Mouse (Mus musculus) neural tube, embryonic 13.5 days (tissue): Measurements from ENCODE around the gene Spred1. TPM values are rescaled to one million over a fixed set of nuclear protein-coding genes. Genes with fewer than 3 reads are reported as not detected.
A peak's percentile ranks its signal among the peaks of the same experiment; 100 is the strongest.

Source experiments
- ATAC-seq: fragments of 200-750 bp; cut with Nextera tagmentation; 2 replicates; pipeline ENCODE4 v1.8.0; 2017; ENCODE audit warnings: low read depth, mild to moderate bottlenecking, moderate TSS enrichment, moderate library complexity
- H3K27ac ChIP-seq: fragments of 300-500 bp; sonication (generic); replicated peaks from 2 replicates; pipeline ENCODE4 v1.5.1; 2015; ENCODE audit warnings: moderate library complexity, mild to moderate bottlenecking, inconsistent platforms
- H3K27me3 ChIP-seq: fragments of 300-500 bp; sonication (generic); 2 replicates; pipeline ENCODE4 v1.6.1; 2015; ENCODE audit warnings: mild to moderate bottlenecking, inconsistent platforms
- H3K36me3 ChIP-seq: fragments of 300-500 bp; sonication (generic); 2 replicates; pipeline ENCODE4 v1.6.1; 2015; ENCODE audit warnings: mild to moderate bottlenecking, inconsistent platforms
- H3K4me1 ChIP-seq: fragments of 300-500 bp; sonication (generic); replicated peaks from 2 replicates; pipeline ENCODE4 v1.6.1; 2015; ENCODE audit warnings: inconsistent platforms
- H3K4me2 ChIP-seq: fragments of 300-500 bp; sonication (generic); 2 replicates; pipeline ENCODE4 v1.6.1; 2015; ENCODE audit warnings: inconsistent platforms, mild to moderate bottlenecking, moderate library complexity
- H3K4me3 ChIP-seq: fragments of 300-500 bp; sonication (generic); 2 replicates; pipeline ENCODE4 v1.5.1; 2015; ENCODE audit warnings: mild to moderate bottlenecking, inconsistent platforms
- H3K9ac ChIP-seq: fragments of 300-500 bp; sonication (generic); 2 replicates; pipeline ENCODE4 v1.6.1; 2015; ENCODE audit warnings: moderate library complexity, mild to moderate bottlenecking, inconsistent platforms
- H3K9me3 ChIP-seq: fragments of 300-500 bp; sonication (generic); 2 replicates; pipeline ENCODE4 v1.6.1; 2016; ENCODE audit warnings: inconsistent platforms
- WGBS: fragments of 180-500 bp; shearing (Covaris S2); methylation state at CpG from one replicate; pipeline ENCODE4 v1.1.7; 2015; 5-methylcytosine and 5-hydroxymethylcytosine counted together
- microRNA counts: library from miRNA; unstranded; fragments of <30 nt; microRNA quantifications from one replicate; lab custom pipeline; 2016
- microRNA-seq: library from miRNA; unstranded; fragments of <30 nt; microRNA quantifications from one replicate; pipeline ENCODE4, GENCODE M21; 2016
- polyA plus RNA-seq: library from polyadenylated mRNA; unstranded; fragments of >200 nt; fragmentation: Nextera tagmentation; extraction: Ambion mirVana; gene quantifications from 2 replicates; pipeline ENCODE4 v1.2.1, GENCODE M21; 2015

Gene Spred1
- polyA plus RNA-seq, 1 experiment from 2014 or later, result 12.5 TPM

DNA sequence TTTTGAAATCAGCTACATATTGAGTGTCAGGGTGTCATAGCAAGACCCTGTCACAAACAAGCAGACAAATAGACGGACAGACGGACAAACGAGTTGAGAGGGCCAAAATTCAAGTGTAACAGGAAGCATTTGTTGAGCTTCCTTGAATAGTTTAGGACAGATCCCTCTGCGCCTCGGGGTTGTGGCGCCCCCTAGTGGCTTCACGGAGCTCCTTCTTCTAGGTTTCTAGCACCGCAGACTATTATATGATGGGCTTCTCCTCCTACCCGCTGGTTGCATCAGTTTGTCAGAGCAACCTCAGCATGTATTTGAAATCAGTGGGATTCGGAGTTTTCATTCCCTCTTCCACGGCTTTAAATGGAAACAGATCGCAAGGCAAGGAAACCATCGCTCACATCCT, 110.1 kb downstream of the Spred1 start:
- no peak overlapping the region for H3K4me3 ChIP-seq
- ATAC-seq, result 0 out of 2 replicates have a peak, but pooled peaks have one; percentile 83
- H3K4me2 ChIP-seq, result no peak overlapping the region
- H3K36me3 ChIP-seq, result no peaks in the 10 kb centered on the region
- H3K27ac ChIP-seq, result no peak overlapping the region
- H3K4me1 ChIP-seq, result peaks cover 11% of the 10 kb centered on the region; the same call in 1 of the 2 replicates
- 5% methylated on average over 13 of the region's 13 CpGs for WGBS
- peak overlapping the region; percentile 9; the same call in 1 of the 2 replicates for H3K9ac ChIP-seq
- peaks cover 3% of the 10 kb centered on the region for H3K27me3 ChIP-seq
- H3K9me3 ChIP-seq, result no peaks in the 10 kb centered on the region

MicroRNA genes within 50 kb of the gene (microRNA counts, 519-probe panel; counts per million panel counts)
- 3,239 counts per million, percentile 39 among the panel's probes with 10 or more counts for microRNA mmu-miR-674 (lab: Ali Mortazavi, UCI)

Small RNA genes within 50 kb of the gene (microRNA-seq; reads per million reads assigned to microRNA genes)
- gene Mir674, result 560 reads per million, percentile 76 among the genes with 10 or more reads in this experiment

Other genes with a start within 250 kb of the Spred1 start
- not detected in 2 replicates for gene Tmco5, start 242.7 kb upstream of the Spred1 start, polyA plus RNA-seq
- gene Fam98b, start 128.4 kb downstream of the Spred1 start, polyA plus RNA-seq, result 11.3 and 11.9 TPM in 2 replicates
- gene Rasgrp1, start 221.6 kb downstream of the Spred1 start, polyA plus RNA-seq, result 0.56 and 0.95 TPM in 2 replicates